Mouse (Mus musculus): ENCODE measurements around the gene Dock3. TPM values are rescaled to one million over a fixed set of nuclear protein-coding genes. Genes with fewer than 3 reads are reported as not detected.

Dock3 gene
- polyA plus RNA-seq, 1 experiment from 2014 or later, result 0.64 TPM

- no peak overlapping the region for H3K4me3 ChIP-seq (replicated peaks)
- no peaks in the 10 kb centered on the region for H3K4me1 ChIP-seq (replicated peaks)
- no peaks in the 10 kb centered on the region for H3K36me3 ChIP-seq
- WGBS, result 86% methylated on average over 1 of the region's 1 CpGs
- H3K4me2 ChIP-seq (replicated peaks), result no peak overlapping the region
- H3K9ac ChIP-seq, result no peak overlapping the region
- no peak for ATAC-seq
- no peak overlapping the region for H3K27ac ChIP-seq
- H3K9me3 ChIP-seq, result no peaks in the 10 kb centered on the region
- no peaks in the 10 kb centered on the region for H3K27me3 ChIP-seq (replicated peaks)
These were observed 38.1 kb upstream of the Dock3 start for GRCm38 (mm10) chr9:107269772-107270171.

GRCm38 (mm10) chr9:107267721-107268402, 36.2 kb upstream of the Dock3 start:
- WGBS, result 19% methylated on average over 4 of the region's 4 CpGs
- peak; percentile 35; the same call in 1 of the 2 replicates for ATAC-seq

GRCm38 (mm10) chr9:107267028-107267427, 35.3 kb upstream of the Dock3 start:
- Histone ChIP-seq H3K4me2 (replicated peaks) (no peak overlapping the region), H3K27ac (no peak overlapping the region), H3K9me3 (no peaks in the 10 kb centered on the region), H3K36me3 (no peaks in the 10 kb centered on the region), H3K9ac (no peak overlapping the region), H3K27me3 (replicated peaks) (no peaks in the 10 kb centered on the region), H3K4me1 (replicated peaks) (no peaks in the 10 kb centered on the region), H3K4me3 (replicated peaks) (no peak overlapping the region)
- 0 out of 2 replicates have a peak, but pooled peaks have one; percentile 64 for ATAC-seq
- 39% methylated on average over 1 of the region's 1 CpGs for WGBS

More at GRCm38 (mm10) chr9:107267721-107268402, 36.2 kb upstream of the Dock3 start:
- no peak overlapping the region for H3K4me3 ChIP-seq (replicated peaks)
- no peaks in the 10 kb centered on the region for H3K4me1 ChIP-seq (replicated peaks)
- no peak overlapping the region for H3K9ac ChIP-seq
- H3K36me3 ChIP-seq, result no peaks in the 10 kb centered on the region
- H3K27me3 ChIP-seq (replicated peaks), result no peaks in the 10 kb centered on the region
- no peak overlapping the region for H3K4me2 ChIP-seq (replicated peaks)
- no peak overlapping the region for H3K27ac ChIP-seq
- H3K9me3 ChIP-seq, result no peaks in the 10 kb centered on the region

- WGBS, result 54% methylated on average over 3 of the region's 3 CpGs
- Histone ChIP-seq H3K4me3 (replicated peaks) (no peak overlapping the region), H3K36me3 (no peaks in the 10 kb centered on the region), H3K27ac (no peak overlapping the region), H3K9ac (no peak overlapping the region), H3K4me1 (replicated peaks) (no peaks in the 10 kb centered on the region), H3K4me2 (replicated peaks) (no peak overlapping the region), H3K9me3 (no peaks in the 10 kb centered on the region), H3K27me3 (replicated peaks) (no peaks in the 10 kb centered on the region)
- ATAC-seq, result no peak
These were observed 33.0 kb upstream of the Dock3 start for GRCm38 (mm10) chr9:107264731-107265130.

- Histone ChIP-seq H3K27me3 (replicated peaks) (no peaks in the 10 kb centered on the region), H3K4me1 (replicated peaks) (no peaks in the 10 kb centered on the region), H3K9ac (no peak overlapping the region), H3K4me3 (replicated peaks) (no peak overlapping the region), H3K9me3 (no peaks in the 10 kb centered on the region), H3K4me2 (replicated peaks) (no peak overlapping the region), H3K27ac (no peak overlapping the region), H3K36me3 (no peaks in the 10 kb centered on the region)
- WGBS, result 91% methylated on average over 5 of the region's 5 CpGs
- ATAC-seq, result no peak
These were observed 32.2 kb upstream of the Dock3 start for GRCm38 (mm10) chr9:107263912-107264311.

GRCm38 (mm10) chr9:107262375-107262774, 30.7 kb upstream of the Dock3 start:
- no peak overlapping the region for H3K9ac ChIP-seq
- no peak for ATAC-seq
- WGBS, result 77% methylated on average over 7 of the region's 7 CpGs
- no peak overlapping the region for H3K27ac ChIP-seq
- H3K36me3 ChIP-seq, result no peaks in the 10 kb centered on the region
- no peaks in the 10 kb centered on the region for H3K4me1 ChIP-seq (replicated peaks)
- H3K27me3 ChIP-seq (replicated peaks), result no peaks in the 10 kb centered on the region
- H3K9me3 ChIP-seq, result no peaks in the 10 kb centered on the region
- H3K4me3 ChIP-seq (replicated peaks), result no peak overlapping the region
- no peak overlapping the region for H3K4me2 ChIP-seq (replicated peaks)

- no peaks in the 10 kb centered on the region for H3K27me3 ChIP-seq (replicated peaks)
- H3K27ac ChIP-seq, result no peak overlapping the region
- no peaks in the 10 kb centered on the region for H3K36me3 ChIP-seq
- no peak overlapping the region for H3K9ac ChIP-seq
- H3K4me3 ChIP-seq (replicated peaks), result no peak overlapping the region
- no peak for ATAC-seq
- H3K4me2 ChIP-seq (replicated peaks), result no peak overlapping the region
- WGBS, result 66% methylated on average over 6 of the region's 6 CpGs
- H3K4me1 ChIP-seq (replicated peaks), result no peaks in the 10 kb centered on the region
- H3K9me3 ChIP-seq, result no peaks in the 10 kb centered on the region
These were observed 30.1 kb upstream of the Dock3 start for GRCm38 (mm10) chr9:107261792-107262191.

- Histone ChIP-seq H3K36me3 (no peaks in the 10 kb centered on the region), H3K27me3 (replicated peaks) (no peaks in the 10 kb centered on the region), H3K4me2 (replicated peaks) (no peak overlapping the region), H3K4me3 (replicated peaks) (no peak overlapping the region), H3K27ac (no peak overlapping the region), H3K4me1 (replicated peaks) (no peaks in the 10 kb centered on the region), H3K9ac (no peak overlapping the region), H3K9me3 (no peaks in the 10 kb centered on the region)
- no peak for ATAC-seq
- WGBS, result 51% methylated on average over 8 of the region's 8 CpGs
These were observed 29.1 kb upstream of the Dock3 start for GRCm38 (mm10) chr9:107260836-107261235.

- Histone ChIP-seq H3K4me2 (replicated peaks) (no peak overlapping the region), H3K4me3 (replicated peaks) (no peak overlapping the region), H3K36me3 (no peaks in the 10 kb centered on the region), H3K9ac (no peak overlapping the region), H3K27ac (no peak overlapping the region), H3K9me3 (no peaks in the 10 kb centered on the region), H3K4me1 (replicated peaks) (no peaks in the 10 kb centered on the region), H3K27me3 (replicated peaks) (no peaks in the 10 kb centered on the region)
- no peak for ATAC-seq
- WGBS, result 73% methylated on average over 2 of the region's 2 CpGs
These were observed 28.7 kb upstream of the Dock3 start for GRCm38 (mm10) chr9:107260429-107260828.

GRCm38 (mm10) chr9:107259571-107259970, 27.9 kb upstream of the Dock3 start:
- H3K36me3 ChIP-seq, result no peaks in the 10 kb centered on the region

GRCm38 (mm10) chr9:107255596-107255995, 23.9 kb upstream of the Dock3 start:
- 68% methylated on average over 3 of the region's 3 CpGs for WGBS
- no peak for ATAC-seq

More at GRCm38 (mm10) chr9:107259571-107259970, 27.9 kb upstream of the Dock3 start:
- Histone ChIP-seq H3K9ac (no peak overlapping the region), H3K4me2 (replicated peaks) (no peak overlapping the region), H3K27ac (no peak overlapping the region), H3K27me3 (replicated peaks) (no peaks in the 10 kb centered on the region), H3K9me3 (no peaks in the 10 kb centered on the region), H3K4me3 (replicated peaks) (no peak overlapping the region), H3K4me1 (replicated peaks) (no peaks in the 10 kb centered on the region)
- no peak for ATAC-seq
- WGBS, result 55% methylated on average over 6 of the region's 6 CpGs

GRCm38 (mm10) chr9:107254925-107255324, 23.2 kb upstream of the Dock3 start:
- Histone ChIP-seq H3K4me3 (replicated peaks) (no peak overlapping the region), H3K4me1 (replicated peaks) (no peaks in the 10 kb centered on the region), H3K9me3 (no peaks in the 10 kb centered on the region), H3K4me2 (replicated peaks) (no peak overlapping the region), H3K9ac (no peak overlapping the region), H3K27me3 (replicated peaks) (no peaks in the 10 kb centered on the region), H3K27ac (no peak overlapping the region), H3K36me3 (no peaks in the 10 kb centered on the region)
- no peak for ATAC-seq
- 83% methylated on average over 3 of the region's 3 CpGs for WGBS

More at GRCm38 (mm10) chr9:107255596-107255995, 23.9 kb upstream of the Dock3 start:
- H3K4me2 ChIP-seq (replicated peaks), result no peak overlapping the region
- H3K27ac ChIP-seq, result no peak overlapping the region
- no peak overlapping the region for H3K9ac ChIP-seq
- no peaks in the 10 kb centered on the region for H3K9me3 ChIP-seq
- H3K36me3 ChIP-seq, result no peaks in the 10 kb centered on the region
- H3K27me3 ChIP-seq (replicated peaks), result no peaks in the 10 kb centered on the region
- H3K4me1 ChIP-seq (replicated peaks), result no peaks in the 10 kb centered on the region
- no peak overlapping the region for H3K4me3 ChIP-seq (replicated peaks)

GRCm38 (mm10) chr9:107254476-107254875, 22.8 kb upstream of the Dock3 start:
- 74% methylated on average over 12 of the region's 12 CpGs for WGBS
- H3K27me3 ChIP-seq (replicated peaks), result no peaks in the 10 kb centered on the region
- H3K36me3 ChIP-seq, result no peaks in the 10 kb centered on the region
- no peak overlapping the region for H3K4me3 ChIP-seq (replicated peaks)
- H3K27ac ChIP-seq, result no peak overlapping the region
- ATAC-seq, result no peak
- no peak overlapping the region for H3K9ac ChIP-seq
- H3K9me3 ChIP-seq, result no peaks in the 10 kb centered on the region
- no peak overlapping the region for H3K4me2 ChIP-seq (replicated peaks)
- no peaks in the 10 kb centered on the region for H3K4me1 ChIP-seq (replicated peaks)

Measured in intestine, embryonic 15.5 days (tissue).